Mouse (Mus musculus) brain, embryonic 14.5 days (tissue): ENCODE results near the gene Jup. TPM values are rescaled to one million over a fixed set of nuclear protein-coding genes. Genes with fewer than 3 reads are reported as not detected.

Experiments
- DNase-seq: peaks from one replicate; pipeline ENCODE4 v3.0.0-alpha.2; 2011; ENCODE audit warnings: low read depth
- CTCF ChIP-seq: fragments of 200-500 bp; IDR thresholded peaks from 2 replicates; pipeline ENCODE4 v1.5.1; 2012; ENCODE audit warnings: inconsistent platforms, mild to moderate bottlenecking, moderate library complexity, borderline replicate concordance; ENCODE audit not compliant: insufficient read depth, insufficient read length; ENCODE audit errors: extremely low read depth
- POLR2A ChIP-seq: fragments of 200-500 bp; IDR thresholded peaks from 2 replicates; pipeline ENCODE4 v1.6.1; 2012; ENCODE audit warnings: mild to moderate bottlenecking, inconsistent platforms, borderline replicate concordance; ENCODE audit not compliant: poor library complexity, insufficient read depth, insufficient read length, severe bottlenecking; ENCODE audit errors: extremely low read depth
- polyA plus RNA-seq: library from polyadenylated mRNA; depleted of rRNA; stranded (reverse); fragments of >200 nt; gene quantifications from 2 replicates; pipeline ENCODE4 v1.2.3, GENCODE M21; 2012

Jup gene
- polyA plus RNA-seq, 1 experiment, result 94.2 TPM

- no peak for DNase-seq
- TF ChIP-seq CTCF (no peak), POLR2A (no peak)
These were observed 26.3 kb upstream of the Jup start for GRCm38 (mm10) chr11:100423836-100424235.

- TF ChIP-seq POLR2A (no peak), CTCF (no peak)
- no peak for DNase-seq
These were observed 24.0 kb upstream of the Jup start for GRCm38 (mm10) chr11:100421537-100421936.

- peak; percentile 43 for DNase-seq
- TF ChIP-seq CTCF, result no peak
- TF ChIP-seq POLR2A, result no peak
These were observed 17.6 kb upstream of the Jup start, which contains the start of gene Fkbp10 for GRCm38 (mm10) chr11:100414914-100415822. Gene Fkbp10, plus strand, starts transcription at chr11:100415697.

GRCm38 (mm10) chr11:100414021-100414913 lies 16.7 kb upstream of the Jup start, which contains the start of gene P3h4:
Gene P3h4, minus strand, starts transcription at chr11:100414836.
- peak; percentile 56 for TF ChIP-seq POLR2A
- peak; percentile 61 for TF ChIP-seq CTCF
- peak; percentile 90 for DNase-seq

GRCm38 (mm10) chr11:100413541-100413940 lies 16.0 kb upstream of the Jup start:
- no peak for DNase-seq
- no peak for TF ChIP-seq POLR2A
- no peak for TF ChIP-seq CTCF

DNA sequence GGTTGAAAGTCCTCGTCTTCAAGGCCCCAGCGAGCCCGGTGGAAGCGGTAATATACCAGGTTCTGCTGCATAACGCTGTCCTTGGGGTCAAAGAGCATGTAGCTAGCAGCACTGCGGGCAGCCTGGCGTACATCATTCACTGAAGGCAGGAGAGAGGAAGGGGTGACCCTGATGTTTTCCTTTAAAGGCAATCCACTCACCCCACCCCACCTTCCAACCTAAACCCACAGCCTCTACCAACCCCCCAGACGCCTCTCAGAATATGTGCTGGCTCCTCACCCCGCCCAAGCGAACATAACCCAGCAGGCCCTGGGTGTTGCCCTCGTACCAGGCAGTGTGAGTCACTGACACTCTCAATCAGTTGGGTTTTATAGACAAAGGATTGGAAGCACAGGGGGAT lies 14.2 kb upstream of the Jup start:
- no peak for DNase-seq
- TF ChIP-seq CTCF (no peak), POLR2A (no peak)

DNA sequence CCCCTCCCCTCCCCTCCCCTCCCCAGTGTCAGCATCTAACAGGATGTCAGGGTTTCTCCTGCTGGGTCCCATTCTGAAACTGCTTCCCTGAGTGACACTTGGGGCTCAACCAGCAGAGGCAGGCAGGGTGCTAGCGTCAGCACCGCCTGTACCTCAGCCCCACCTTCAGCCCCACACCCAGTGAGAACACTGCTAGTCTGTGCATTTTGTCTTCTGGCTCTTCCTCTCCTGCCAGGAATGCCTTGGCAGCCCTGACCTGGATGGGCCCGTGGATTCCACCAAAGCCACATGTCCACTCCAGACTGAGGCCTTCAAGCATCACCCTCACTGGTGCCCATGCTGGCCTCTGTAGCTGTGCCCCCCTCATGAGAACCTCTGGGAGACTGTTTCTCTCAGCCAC lies 12.1 kb upstream of the Jup start:
- no peak for TF ChIP-seq CTCF
- TF ChIP-seq POLR2A, result no peak
- no peak for DNase-seq

- TF ChIP-seq POLR2A (no peak), CTCF (no peak)
- DNase-seq, result no peak
These were observed 11.4 kb upstream of the Jup start for GRCm38 (mm10) chr11:100408835-100409462.

- TF ChIP-seq CTCF (peak; percentile 76), POLR2A (no peak)
- DNase-seq, result peak; percentile 71
These were observed 10.7 kb upstream of the Jup start for GRCm38 (mm10) chr11:100408076-100408834.

GRCm38 (mm10) chr11:100406995-100407705 lies 9.6 kb upstream of the Jup start:
- DNase-seq, result no peak
- TF ChIP-seq CTCF, result no peak
- TF ChIP-seq POLR2A, result no peak
